Mouse (Mus musculus) left cerebral cortex, postnatal 14 days (tissue): ENCODE data around the gene Erc2. TPM values are rescaled to one million over a fixed set of nuclear protein-coding genes. Genes with fewer than 3 reads are reported as not detected.

Experiments used
- DNase-seq, 2 experiments: peaks; one replicate each; pipeline ENCODE4 v3.0.0; 2021 to 2022; ENCODE audit warnings: low spot score in 2 of 2, mixed read lengths in 1 of 2
- intact Hi-C: fragments of 180-260 bp; cut with DNase I; formaldehyde crosslinking; loops from one replicate; pipeline ENCODE4 v1.15.1; 2025
- total RNA-seq, 2 experiments: library from RNA; stranded (reverse); gene quantifications; 2 replicates each; pipeline ENCODE4 v1.2.3; 2021

Gene Erc2
- total RNA-seq, 2 experiments from 2014 or later: 233 to 251 TPM

DNA sequence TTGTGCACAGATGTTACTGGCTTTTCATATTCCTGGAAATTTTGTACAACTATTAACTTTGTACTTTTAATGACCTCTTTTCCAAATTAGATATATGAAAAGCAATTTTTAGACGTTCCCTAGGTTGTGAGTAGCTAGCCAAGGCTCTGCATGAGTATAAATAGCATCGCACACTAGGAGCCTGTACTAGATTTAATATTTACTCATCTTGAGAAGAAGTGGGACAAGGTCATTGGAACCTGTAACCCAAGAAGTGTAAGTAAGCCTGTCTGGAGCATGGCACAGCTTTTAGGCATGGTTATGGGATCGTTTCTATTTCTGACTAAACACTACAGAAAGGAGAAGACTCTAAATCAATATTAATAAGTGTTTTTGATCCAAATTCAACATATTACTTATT lies 36.4 kb downstream of the Erc2 start:
- no peak for DNase-seq
- intact Hi-C loops: no loop called here

DNA sequence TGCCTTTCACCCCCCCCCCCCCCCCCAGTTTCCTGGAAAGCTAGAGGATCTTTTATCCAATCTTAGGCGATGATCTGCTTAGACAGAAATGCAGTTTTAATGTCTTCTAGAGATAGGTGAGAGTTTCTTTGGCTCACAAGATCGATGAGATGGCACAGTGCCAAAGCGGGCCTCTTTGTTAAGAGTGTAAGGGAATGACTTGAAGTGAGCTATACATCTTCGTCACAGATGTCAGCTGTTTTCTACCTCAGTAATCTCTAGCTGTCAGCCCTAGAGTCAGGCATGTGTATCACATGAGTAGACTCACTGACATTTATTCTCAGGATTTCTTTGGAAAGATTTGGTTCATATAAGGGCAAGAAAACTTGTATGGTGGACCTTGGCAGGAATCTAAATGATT lies 39.2 kb downstream of the Erc2 start:
- intact Hi-C loops: no loop called here
- DNase-seq: peak in 1 of 2 experiments; percentile 29

DNA sequence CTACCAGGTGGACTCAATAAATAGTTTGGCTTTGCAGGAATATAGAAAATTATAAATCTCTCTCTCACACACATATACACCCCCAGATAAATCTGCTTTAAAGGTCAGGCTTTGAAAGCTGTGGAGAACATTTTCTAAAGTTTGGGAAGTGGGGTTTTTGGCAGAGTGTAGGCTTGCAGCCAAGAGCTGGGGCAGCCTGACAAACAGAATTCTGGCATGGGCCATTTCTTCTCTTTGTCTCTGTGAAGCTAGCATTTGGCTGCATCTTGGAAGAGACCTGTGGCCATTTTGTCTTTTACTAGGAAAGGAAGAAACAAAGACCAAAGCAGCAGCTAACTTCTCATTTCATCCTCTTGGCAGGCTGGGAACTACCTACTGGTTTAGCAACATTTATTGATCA lies 40.0 kb downstream of the Erc2 start:
- DNase-seq: peak in 1 of 2 experiments; percentile 44
- intact Hi-C loops: no loop called here

DNA sequence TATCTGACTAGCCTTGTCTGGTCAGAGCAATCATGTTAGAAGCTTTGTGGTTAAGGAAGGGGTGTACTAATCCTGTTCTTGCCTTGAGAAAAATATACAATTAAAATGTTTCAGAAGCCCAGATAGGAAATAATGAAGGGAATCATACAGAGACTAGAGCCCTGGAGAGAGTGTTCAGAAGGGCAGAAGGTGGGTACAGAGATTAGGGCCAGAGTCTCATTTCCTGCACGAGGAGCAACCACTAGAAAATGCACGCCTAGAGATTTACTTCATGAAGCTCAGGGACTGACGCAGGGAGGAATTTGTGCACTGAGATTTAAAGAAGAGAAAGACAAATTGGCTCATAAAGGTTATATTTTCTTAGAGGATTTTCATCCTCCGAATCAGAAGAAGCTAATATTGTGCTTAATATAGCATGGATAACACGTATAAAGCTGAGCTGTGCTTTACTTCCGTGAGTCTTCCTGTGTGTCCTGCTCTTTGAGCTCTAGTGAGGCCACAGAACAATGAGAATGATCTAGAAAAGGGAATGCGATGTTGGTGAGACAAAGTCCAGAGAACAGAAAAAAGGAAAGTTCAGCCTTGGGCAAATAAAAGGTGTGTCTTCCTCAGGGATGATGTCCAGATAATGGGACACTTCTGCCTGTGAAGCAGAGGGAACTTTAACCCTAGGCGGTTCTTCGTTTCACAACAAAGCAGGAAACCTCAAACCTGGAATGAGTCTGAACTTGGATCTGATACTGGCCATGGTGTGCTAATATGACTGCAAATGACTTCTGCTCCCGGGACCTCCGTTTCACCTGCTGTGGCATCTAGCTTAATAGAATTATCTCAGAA lies 45.0 kb downstream of the Erc2 start:
- no peak for DNase-seq
- intact Hi-C loops: no loop called here

DNA sequence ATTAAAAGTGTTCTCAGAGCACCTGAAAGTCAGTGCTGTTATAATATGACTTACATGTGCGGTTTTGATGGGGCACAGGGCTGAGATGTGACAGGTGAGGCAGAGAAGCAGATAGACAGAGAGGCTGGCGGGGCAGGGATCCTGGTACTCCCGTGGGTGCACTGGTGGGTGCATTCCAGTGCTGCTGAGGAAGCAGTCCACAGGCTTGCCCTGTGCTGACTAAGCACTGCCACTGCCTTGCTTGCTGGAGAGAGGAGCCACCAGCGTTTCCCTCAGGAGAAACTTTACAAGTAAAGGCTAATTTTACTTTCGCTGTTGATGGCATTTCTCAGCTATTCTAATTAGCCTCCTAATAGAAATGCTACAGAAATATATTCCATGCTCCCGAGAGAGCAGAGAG lies 45.9 kb downstream of the Erc2 start:
- intact Hi-C loops: no loop called here
- DNase-seq: no peak

DNA sequence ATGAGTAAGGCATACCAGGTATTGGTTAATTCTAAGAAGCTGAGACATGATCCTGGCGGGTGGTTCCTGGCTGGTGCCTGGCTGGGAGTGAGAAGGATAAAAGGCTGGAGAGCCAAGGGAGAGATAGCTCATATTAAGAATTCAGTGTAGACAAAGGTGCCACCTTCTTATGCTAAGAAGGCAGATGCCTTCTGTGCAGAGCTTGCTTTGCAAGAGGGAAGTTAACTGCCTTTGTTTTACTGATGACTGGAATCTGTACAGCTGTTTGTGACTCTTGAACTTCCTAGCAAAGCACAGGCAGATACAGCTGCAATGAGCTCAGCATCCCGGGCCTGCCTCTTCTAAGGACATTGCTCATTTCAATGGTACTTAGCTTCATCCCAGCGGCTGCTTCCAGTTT lies 47.7 kb downstream of the Erc2 start:
- intact Hi-C loops: loop anchor here (5.0 kb wide), 1 partner anchor 48 kb away; the partner anchor contains the start of gene Erc2
- DNase-seq: no peak

DNA sequence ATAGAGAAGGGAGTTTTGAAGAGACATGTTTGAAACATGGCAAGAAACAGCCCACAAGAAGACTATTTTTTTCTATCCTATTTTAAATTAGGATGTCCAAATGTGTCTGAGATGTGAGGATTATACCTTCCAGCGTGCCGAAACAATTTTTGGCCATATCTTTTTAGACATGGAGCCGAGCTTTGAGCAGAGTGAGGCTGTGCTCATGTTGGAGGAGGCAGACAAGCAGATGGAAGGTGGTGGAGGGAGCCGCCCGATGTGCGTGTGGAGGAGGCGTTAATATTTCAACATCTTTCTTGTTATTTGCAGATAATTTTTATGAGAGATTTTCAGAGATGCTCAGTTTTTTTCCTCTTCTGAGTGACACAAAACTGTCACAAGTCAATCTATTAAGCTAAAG lies 50.5 kb downstream of the Erc2 start:
- peak in 1 of 2 experiments; percentile 41 for DNase-seq
- intact Hi-C loops: loop anchor here (5.0 kb wide), 1 partner anchor 50 kb away; the partner anchor contains the start of gene Erc2

DNA sequence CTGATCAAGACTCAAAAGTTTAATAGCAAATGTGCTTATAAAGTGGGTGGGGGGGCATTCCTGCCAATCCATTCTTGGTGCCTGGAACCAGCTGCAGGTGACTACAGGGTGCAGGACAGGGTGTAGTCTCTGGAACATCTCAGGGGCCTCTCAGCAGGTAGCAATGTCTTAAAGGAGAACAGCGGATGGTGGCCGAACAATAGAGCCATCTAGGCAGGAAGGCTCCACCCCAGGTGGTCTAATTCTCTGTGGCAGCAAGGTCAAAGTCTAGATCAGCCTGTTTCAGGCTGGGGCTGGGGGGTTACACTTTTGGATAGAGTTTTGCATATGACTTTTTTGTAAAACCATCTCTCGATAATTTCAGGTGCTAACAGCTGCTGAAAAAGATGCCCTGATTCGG lies 51.9 kb downstream of the Erc2 start:
- no peak for DNase-seq
- intact Hi-C loops: loop anchor here (5.0 kb wide), 1 partner anchor 52 kb away; the partner anchor contains the start of gene Erc2

DNA sequence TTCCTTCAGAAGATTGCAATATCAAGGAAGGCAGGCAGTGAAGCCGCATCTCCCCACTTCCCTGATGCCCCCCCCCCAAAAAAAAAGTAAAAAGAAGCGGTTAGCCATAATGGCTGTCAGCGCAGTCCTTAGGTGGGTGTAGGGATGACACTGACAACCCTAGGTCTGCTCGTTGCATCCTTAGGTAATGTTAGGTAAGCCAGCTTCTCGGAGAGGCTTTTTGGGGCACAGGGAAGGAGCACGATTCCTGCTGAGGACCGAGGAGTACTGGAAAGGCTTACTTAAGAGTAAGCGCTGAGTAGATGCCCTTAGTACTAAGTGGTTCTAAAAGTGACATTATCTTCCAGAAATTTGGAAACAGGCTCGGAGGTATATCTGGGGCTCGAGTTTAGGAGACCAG lies 52.3 kb downstream of the Erc2 start:
- intact Hi-C loops: loop anchor here (5.0 kb wide), 1 partner anchor 52 kb away; the partner anchor contains the start of gene Erc2
- DNase-seq: no peak

DNA sequence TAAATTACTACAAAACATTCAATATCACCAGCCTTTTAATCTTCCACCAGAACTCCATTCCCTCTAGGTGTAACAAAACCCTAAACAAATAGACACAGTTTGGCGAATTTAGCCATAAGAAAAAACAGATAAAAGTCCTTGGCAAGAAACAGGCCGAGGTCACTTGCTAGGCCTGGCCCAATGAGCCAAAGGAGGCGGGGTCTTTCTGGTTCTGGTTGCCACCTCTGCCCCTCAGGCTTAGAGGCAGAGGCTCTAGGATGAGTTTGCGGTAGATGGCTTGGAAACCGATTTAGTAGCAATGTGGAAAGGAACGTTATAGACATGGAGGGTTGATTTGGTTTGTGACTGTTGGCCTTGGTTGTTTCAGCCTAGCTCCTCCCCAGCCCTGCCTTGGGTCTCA lies 52.8 kb downstream of the Erc2 start:
- intact Hi-C loops: no loop called here
- no peak for DNase-seq

DNA sequence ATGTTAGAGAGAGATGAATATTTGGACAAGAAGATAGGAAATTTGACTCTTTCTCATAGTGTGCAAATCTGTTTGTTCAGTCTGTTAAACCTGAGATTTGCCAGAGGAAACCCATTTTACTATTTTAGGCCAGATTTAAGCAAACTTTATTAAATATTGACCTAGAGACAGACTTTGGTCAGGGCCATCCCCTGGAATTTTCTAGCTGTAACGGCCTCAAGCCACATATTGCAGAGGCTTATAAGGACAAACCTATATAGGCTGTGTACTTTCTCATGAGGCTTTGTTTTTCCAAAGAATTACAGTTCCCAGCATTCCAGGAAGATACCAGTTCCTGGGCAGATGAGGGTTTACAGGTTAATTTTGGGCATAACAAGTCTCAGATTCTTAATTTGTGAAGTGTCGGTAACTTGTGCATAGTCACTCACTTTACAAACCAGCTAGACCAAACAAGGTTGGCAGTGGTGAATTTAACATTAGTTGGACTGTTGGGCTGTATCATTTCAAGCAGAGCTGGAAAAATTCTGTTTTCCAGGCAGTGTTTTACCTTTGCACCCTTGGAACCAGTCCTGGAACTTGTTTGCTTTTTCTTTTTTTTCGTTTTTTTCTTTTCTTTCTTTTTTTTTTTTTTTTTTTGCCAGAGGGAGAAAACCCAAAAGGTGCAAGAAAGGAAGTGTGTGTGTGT lies 60.3 kb downstream of the Erc2 start:
- no peak for DNase-seq
- intact Hi-C loops: no loop called here

DNA sequence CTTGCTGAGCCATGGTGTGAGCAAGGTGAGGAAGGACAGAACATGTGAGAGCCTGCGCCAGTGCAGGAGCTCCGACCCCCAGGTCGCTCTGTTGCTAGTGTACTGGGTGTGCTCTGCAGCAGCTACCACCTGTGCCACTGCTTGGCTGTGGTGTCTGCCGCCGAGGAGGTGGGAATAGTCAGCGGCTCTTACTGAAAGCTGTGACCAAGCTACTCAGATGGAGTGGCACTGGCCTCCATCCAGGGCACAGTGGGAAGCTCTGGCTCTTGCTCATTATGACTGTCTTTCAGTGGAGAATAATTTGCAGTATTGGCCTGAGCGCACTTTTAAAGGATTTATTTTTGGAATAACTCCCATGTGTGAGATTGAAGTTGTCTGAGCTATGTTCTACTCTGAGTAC lies 73.6 kb downstream of the Erc2 start:
- intact Hi-C loops: no loop called here
- DNase-seq: peak in 1 of 2 experiments; percentile 33

DNA sequence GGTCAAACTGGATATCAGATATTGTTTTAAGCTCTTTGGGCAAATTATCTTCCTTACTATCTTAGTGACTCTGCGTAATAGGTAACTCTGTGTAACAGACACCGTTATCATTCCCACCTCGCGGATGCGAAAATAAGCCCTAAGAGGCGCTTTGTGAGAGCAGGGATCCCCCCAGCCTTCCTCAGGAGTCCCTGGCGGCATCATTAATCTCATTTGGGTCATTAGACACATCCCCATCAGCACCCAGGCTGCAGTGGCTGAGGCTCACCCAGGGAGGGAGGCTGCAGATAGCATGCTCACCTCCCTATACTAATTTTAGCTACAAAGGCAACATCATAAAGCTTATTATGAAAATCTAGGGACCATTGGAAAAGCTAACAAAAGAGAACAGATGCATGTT lies 95.1 kb downstream of the Erc2 start:
- no peak for DNase-seq
- intact Hi-C loops: no loop called here

DNA sequence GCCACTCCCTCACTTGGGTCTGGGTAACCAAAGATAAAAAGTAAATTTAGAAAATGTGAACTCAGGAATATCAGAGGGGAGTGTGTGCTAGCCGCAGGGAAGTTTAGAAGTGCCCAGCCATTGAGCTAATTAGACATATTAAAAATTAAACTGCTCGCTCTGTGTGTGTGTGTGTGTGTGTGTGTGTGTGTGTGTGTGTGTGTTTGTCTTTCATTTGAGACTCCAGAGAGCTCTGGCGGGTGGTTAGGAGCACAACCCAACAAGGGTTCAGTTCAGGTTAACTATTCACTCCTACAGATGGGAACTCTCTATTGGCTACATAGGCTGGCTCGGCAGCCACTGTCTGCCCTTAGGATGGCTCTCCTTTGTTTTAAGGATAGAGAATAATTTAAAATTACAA lies 97.4 kb downstream of the Erc2 start:
- intact Hi-C loops: no loop called here
- DNase-seq: no peak

DNA sequence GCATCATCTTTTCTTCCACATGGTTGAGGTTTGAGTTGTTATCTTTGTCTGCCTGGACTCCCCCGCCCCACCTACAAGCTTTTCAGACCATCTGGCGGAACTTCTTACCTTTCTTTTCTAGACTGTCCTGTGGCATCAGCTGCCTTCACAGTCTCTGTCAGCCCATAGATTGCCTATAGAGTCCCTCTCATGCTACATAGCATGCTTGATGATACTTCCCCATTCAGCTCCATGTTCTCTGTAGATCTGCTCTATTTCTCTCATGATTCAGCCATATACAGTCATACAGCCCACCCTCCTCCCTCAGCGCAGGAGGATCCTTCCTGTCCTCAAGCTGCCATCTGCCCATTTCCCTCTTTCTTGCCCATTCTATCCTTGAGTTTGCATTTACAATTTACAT lies 98.7 kb downstream of the Erc2 start:
- intact Hi-C loops: no loop called here
- peak; percentile 22 to 28 for DNase-seq

DNA sequence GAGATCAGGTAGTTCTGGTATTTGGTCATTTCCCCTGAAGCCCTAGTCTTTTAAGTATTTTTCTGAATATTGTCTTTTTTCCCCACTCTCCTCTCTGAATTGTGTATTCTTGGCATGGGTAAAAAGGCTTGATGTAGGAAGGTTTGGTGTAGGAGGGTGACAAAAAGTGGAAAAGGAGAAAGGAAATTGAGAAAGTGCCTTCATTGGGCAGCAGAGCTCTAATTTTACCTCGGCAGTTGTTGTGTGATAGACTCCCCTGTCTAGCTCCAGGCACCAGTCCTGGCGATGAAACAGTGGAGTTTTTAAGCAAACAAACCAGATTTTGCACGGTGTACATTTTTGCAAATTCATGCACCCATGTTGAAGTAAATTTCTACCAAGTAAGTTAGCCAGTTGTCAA lies 99.5 kb downstream of the Erc2 start:
- intact Hi-C loops: no loop called here
- peak in 1 of 2 experiments; percentile 26 for DNase-seq

DNA sequence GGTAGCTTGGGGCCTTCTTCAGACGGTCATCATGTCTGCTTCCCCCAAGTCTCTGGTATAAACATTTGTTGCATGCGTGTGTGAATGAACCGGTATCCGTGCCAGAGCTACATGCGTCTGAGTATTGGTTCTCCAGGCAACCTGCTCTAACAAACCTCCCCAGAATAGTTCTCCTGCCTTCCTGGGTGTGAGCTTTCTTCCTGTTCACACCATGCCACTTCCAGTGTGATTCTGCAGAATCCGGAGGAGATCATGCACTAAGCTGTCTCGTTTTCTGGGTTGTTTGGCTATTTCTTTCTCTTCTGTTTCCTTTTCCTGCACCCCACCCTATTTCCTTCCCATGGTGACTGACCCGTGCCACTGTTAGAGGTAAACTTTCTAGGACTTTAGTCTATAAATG lies 105.3 kb downstream of the Erc2 start:
- no peak for DNase-seq
- intact Hi-C loops: no loop called here

DNA sequence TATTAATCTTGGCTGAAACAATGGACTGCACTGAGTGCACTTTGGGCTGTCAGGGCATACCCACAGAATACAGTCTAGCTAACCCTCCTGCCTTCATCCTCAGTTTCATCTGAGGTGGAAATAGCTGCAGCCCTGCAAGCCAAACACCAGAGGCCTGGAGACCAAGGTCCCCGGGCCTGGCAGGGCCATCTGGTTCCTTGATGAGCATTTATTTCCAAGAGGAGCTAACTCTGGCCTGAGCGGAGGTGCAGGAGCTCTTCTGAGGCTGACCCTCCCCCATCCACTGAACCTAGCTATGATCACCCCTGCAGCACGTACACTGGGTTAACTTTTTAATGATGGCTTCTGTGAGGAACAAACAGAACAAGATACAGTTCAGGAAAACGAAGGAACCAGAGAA lies 108.9 kb downstream of the Erc2 start:
- DNase-seq: no peak
- intact Hi-C loops: no loop called here

DNA sequence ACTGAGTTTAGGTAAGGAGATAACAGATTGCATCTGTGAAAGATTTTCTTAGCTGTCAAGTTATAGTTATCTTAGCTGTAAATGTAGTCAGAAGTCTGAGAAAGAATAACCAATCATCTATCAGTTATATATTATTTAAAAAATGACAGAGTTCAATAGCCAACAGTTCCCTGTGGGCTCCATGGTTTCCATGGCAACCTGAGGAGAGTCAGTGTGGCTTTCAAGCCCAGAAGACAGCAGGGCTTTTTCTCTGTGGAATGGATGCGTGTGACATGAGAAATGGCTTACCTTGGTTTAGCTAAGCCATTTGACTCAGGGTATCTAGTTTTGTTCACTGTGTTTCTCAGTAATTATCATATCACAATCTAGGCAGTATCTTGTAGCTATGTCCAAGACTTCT lies 117.2 kb downstream of the Erc2 start:
- intact Hi-C loops: no loop called here

DNA sequence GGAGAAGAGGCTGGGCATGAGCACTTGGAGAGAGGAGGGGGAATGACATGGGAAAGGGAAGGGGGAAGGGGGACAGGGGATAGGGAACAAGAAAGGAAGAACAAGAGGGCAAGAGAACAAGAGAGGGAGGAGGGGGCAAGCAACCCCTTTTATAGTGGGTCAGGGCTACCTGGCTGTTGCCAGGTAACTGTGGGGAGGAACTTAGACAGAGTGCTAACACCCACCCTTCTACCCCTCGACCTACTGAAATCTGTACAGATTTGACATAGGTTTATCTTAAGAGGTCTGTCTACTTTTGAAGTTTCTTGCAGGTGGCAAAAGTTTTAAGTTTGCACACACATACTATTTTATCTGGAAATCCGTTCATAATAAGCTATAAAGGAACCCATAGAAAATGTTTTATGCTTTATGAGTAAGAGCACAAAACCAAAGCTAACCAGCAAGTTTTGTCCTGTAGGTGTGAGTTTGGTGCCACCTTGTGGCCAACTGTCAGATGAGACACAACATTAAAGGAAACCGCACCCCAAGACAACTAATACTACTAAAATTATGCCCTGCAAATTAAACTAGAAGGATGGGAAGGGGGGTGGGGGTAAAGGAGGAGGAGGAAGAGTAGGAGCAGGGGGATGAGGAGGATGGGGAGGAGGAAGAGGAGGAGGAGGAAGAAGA lies 119.2 kb downstream of the Erc2 start:
- intact Hi-C loops: loop anchor here (5.0 to 10.0 kb wide), 2 partner anchors 144 to 227 kb away; no protein-coding TSS in a partner anchor
- DNase-seq: peak; percentile 82 to 89

More for the DNA sequence above, 117.2 kb downstream of the Erc2 start:
- DNase-seq: no peak
